Mouse (Mus musculus): ENCODE measurements around the gene Defb13.
"Not testable (repeated sequence)": the region's sequence is repeated elsewhere in the genome, so short reads cannot be mapped to it uniquely, and the experiment has no call there.

- not testable (repeated sequence) for TF ChIP-seq POLR2A (IDR thresholded peaks at IDR 0.05; ENCODE audit: control insufficient read depth, extremely low read depth, insufficient read depth, low read length, poor library complexity); CTCF (IDR thresholded peaks at IDR 0.05; ENCODE audit: borderline replicate concordance, control insufficient read depth, extremely low read depth, insufficient read depth, low read length, poor library complexity)
Measured at GRCm38 (mm10) chr8:21906290-21906689, 40.3 kb upstream of the Defb13 start, which contains the start of gene Defb11.

All from thymus, adult 2 months (tissue).